Mouse (Mus musculus) kidney, adult 2 months (tissue): ENCODE measurements around the gene Olfr1042. TPM values are rescaled to one million over a fixed set of nuclear protein-coding genes. Genes with fewer than 3 reads are reported as not detected.
"Not testable (repeated sequence)": the region's sequence is repeated elsewhere in the genome, so short reads cannot be mapped to it uniquely, and the experiment has no call there.

Source experiments
- DNase-seq: peaks from one replicate; pipeline ENCODE4 v3.0.0; 2021
- H3K27ac ChIP-seq: fragments of 200-500 bp; 2 replicates; pipeline ENCODE4 v1.5.1; 2012; ENCODE audit warnings: low read depth, low read length, control low read depth, inconsistent platforms; ENCODE audit not compliant: insufficient read depth
- H3K27me3 ChIP-seq: fragments of 200-500 bp; replicated peaks from 2 replicates; pipeline ENCODE4 v1.6.1; 2012; ENCODE audit warnings: mild to moderate bottlenecking, moderate library complexity, low read length, inconsistent platforms; ENCODE audit not compliant: control insufficient read depth, insufficient read depth
- H3K36me3 ChIP-seq: fragments of 200-500 bp; 2 replicates; pipeline ENCODE4 v1.6.1; 2012; ENCODE audit warnings: mild to moderate bottlenecking, moderate library complexity, low read length, inconsistent platforms; ENCODE audit not compliant: control insufficient read depth, insufficient read depth
- H3K4me1 ChIP-seq: fragments of 200-500 bp; 2 replicates; pipeline ENCODE4 v1.6.1; 2011; ENCODE audit warnings: low read length; ENCODE audit not compliant: control insufficient read depth, insufficient read depth
- H3K4me3 ChIP-seq: fragments of 200-500 bp; 2 replicates; pipeline ENCODE4 v1.5.1; 2011; ENCODE audit warnings: mild to moderate bottlenecking, low read depth, low read length, control low read depth; ENCODE audit not compliant: insufficient read depth
- CTCF ChIP-seq: fragments of 200-500 bp; conservative IDR thresholded peaks from 2 replicates; pipeline ENCODE4 v1.5.1; 2011; ENCODE audit warnings: low read depth, mild to moderate bottlenecking, control low read depth, low read length, moderate library complexity, mixed read lengths; ENCODE audit not compliant: insufficient read depth, insufficient read length
- POLR2A ChIP-seq: fragments of 200-500 bp; IDR thresholded peaks from one replicate; pipeline ENCODE4 v1.6.1; 2011; ENCODE audit warnings: low read depth, low read length, control low read depth
- WGBS: fragments of 180-500 bp; shearing (Covaris S2); methylation state at CpG from one replicate; pipeline ENCODE4 v1.1.7; 2018; 5-methylcytosine and 5-hydroxymethylcytosine counted together
- polyA plus RNA-seq: library from polyadenylated mRNA; depleted of rRNA; stranded (reverse); fragments of >200 nt; gene quantifications from 2 replicates; pipeline ENCODE4 v1.2.3, GENCODE M21; 2012; rRNA removed

Olfr1042 gene
- not detected in 2 replicates for polyA plus RNA-seq

DNA sequence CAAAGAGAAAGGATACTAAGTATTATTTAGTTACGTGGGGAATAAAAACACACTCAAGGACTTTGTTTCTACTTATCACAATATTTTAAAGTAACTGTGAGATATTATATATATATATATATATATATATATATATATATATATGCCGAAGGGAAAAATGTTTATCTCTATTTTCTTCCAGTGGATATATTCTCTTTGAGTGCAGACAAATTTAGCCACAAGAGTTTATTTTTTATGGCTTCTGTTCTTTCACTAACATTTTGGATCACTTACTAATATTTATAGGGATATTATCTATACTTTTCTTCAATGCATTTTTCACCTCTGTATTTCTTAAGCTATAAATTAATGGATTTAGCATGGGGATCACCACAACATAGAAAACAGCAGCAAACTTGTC, at the start of gene Olfr1042:
TSS of gene Olfr1042 (minus strand) at position 101 of the 400 bp plus-strand sequence.
- Histone ChIP-seq H3K4me3 (no peak within 1 kb of the TSS), H3K27ac (no peak within 1 kb of the TSS), H3K36me3 (no peaks in the 10 kb centered on the region), H3K27me3 (no peaks in the 10 kb centered on the region), H3K4me1 (no peaks in the 10 kb centered on the region)
- 89% methylated on average over 2 of the region's 2 CpGs for WGBS
- no peak for DNase-seq
- TF ChIP-seq POLR2A = no peak
- TF ChIP-seq CTCF = no peak

DNA sequence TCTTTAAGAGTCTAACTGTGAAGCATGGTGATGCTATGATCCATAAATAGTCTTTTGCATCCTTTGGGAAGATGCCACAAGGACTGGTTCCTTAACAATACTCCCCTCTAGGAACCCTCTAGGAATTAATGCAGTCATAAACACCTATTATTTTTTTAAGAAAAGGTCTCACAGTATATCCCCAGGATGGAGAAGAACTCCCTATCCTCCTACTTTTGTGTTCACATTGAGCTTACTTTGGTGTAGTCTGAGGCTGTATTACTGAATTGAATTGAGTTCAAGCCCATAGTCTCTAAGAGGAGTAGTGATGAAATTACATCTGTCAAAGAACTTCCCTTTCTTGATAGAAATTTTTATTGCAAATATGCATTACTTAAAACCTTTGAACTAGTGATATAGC, 41.3 kb upstream of the Olfr1042 start, which contains the start of gene Olfr1045:
TSS of gene Olfr1045 (minus strand) at position 101 of the 400 bp plus-strand sequence.
- Histone ChIP-seq H3K36me3 (no peaks in the 10 kb centered on the region), H3K4me1 (no peaks in the 10 kb centered on the region), H3K4me3 (no peak within 1 kb of the TSS), H3K27me3 (no peaks in the 10 kb centered on the region), H3K27ac (no peak within 1 kb of the TSS)
- DNase-seq = no peak
- no peak for TF ChIP-seq CTCF
- no peak for TF ChIP-seq POLR2A

DNA sequence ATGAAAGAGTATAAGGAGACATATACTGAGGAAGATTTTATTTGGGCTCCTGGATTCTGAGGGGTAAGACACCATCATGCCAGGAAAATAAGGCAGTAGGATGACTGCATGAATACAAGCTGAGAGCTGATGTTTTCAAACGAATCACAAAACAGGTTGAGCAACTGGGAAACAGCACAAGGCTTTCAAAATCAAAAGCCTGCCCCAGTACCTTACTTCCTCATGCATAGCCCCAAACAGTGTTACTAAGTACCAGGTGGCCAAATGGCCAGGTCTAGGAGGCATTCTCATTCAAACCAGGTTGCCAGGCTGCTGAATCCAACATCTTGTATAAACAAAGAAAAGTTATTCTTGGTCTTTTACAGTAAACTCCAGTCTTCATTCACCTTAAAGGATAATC, 34.2 kb upstream of the Olfr1042 start:
- H3K27ac ChIP-seq = no peak overlapping the region
- DNase-seq = no peak
- H3K27me3 ChIP-seq = no peaks in the 10 kb centered on the region
- no peaks in the 10 kb centered on the region for H3K36me3 ChIP-seq
- H3K4me3 ChIP-seq = no peak overlapping the region
- TF ChIP-seq POLR2A (no peak), CTCF (no peak)
- H3K4me1 ChIP-seq = no peaks in the 10 kb centered on the region
- 47% methylated on average over 1 of the region's 1 CpGs for WGBS

DNA sequence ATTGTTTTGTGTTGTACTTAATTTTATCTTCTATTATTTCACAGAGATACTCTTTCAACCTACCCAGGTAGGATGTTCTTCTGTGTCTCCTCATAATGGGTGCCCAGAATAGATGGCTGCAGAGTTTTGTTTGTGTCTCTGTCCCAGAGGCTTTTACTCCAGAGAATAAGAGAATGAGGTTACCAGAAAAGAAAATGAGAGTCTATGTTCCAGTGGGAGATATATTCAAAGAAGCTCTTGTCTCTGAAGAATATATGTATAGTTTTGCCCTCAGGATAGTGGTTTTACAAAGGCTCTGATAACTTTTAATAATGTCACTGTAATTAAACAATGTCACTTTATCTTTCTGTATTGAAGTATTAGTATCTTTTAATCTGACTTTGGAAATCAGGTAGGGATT, 23.9 kb upstream of the Olfr1042 start, which contains the start of gene Olfr52:
TSS of gene Olfr52 (minus strand) at position 101 of the 400 bp plus-strand sequence.
- Histone ChIP-seq H3K4me1 (no peaks in the 10 kb centered on the region), H3K27ac (no peak within 1 kb of the TSS), H3K36me3 (no peaks in the 10 kb centered on the region), H3K4me3 (no peak within 1 kb of the TSS), H3K27me3 (no peaks in the 10 kb centered on the region)
- no peak for DNase-seq
- TF ChIP-seq POLR2A (no peak), CTCF (no peak)

DNA sequence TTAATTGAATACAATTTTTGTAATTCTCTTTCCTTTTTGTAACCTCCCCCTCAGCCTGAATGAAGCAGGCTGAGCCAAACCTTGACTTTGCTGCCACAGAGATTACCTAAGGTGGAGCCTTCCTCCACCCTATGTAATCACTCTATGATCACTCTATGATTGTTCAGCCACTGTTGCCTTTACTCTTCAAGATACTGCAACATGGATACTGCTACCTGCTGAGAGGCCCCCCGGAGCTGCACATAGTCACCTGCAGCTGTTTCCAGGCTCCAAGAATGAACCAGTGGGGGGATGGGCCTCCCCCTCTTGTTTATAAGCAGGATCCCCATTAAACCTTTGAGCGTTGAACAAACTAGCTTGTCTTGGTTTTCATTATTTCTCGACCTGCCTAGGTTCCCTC, 18.3 kb upstream of the Olfr1042 start:
- DNase-seq = no peak
- Histone ChIP-seq H3K27ac (no peak overlapping the region), H3K4me3 (no peak overlapping the region), H3K36me3 (no peaks in the 10 kb centered on the region), H3K27me3 (no peaks in the 10 kb centered on the region), H3K4me1 (no peaks in the 10 kb centered on the region)
- 85% methylated on average over 3 of the region's 3 CpGs for WGBS
- no peak for TF ChIP-seq CTCF
- TF ChIP-seq POLR2A = no peak

DNA sequence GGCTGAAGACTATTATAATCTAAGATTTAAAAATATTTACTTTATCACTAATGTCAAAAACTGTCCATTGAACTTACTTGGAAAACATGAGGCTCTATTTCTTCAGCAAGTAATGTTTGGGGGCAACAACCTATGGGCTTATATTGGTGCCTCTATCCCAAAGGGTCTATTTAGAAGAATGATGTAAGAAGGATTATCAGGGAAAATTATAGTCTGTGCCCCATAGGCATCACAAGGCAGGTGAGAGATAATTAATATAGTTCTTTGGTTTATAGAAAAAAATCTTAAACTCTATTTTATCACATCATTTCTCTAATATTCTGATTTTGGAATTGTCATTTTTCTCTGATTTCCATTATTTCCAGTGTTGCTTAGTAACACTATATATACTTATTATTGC, 16.1 kb upstream of the Olfr1042 start, which contains the start of gene Olfr1044:
TSS of gene Olfr1044 (minus strand) at position 101 of the 400 bp plus-strand sequence.
- Histone ChIP-seq H3K36me3 (no peaks in the 10 kb centered on the region), H3K27me3 (no peaks in the 10 kb centered on the region), H3K4me1 (no peaks in the 10 kb centered on the region), H3K27ac (no peak within 1 kb of the TSS), H3K4me3 (no peak within 1 kb of the TSS)
- no peak for DNase-seq
- no peak for TF ChIP-seq POLR2A
- TF ChIP-seq CTCF = no peak

DNA sequence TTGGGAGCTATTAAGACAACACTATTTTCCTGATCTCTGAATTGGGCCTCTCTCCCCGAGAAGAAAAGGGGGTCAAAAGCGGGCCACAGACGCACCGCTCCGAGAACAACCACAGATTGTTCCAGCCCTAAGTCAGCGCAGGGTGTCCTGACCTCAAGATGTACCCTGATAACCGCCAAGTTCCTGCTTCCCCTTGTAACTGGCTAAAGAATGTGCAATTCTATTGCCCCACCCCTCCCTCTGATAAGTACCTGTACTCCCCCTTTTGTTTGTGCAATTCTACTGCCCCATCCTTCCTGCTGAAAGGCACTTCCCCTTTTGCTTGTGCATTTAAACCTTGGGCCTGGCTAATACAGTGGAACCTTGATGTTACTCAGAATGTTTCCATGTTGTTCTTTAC, 13.8 kb upstream of the Olfr1042 start:
- 76% methylated on average over 7 of the region's 7 CpGs for WGBS
- H3K36me3 ChIP-seq, DNase-seq, H3K27me3 ChIP-seq, H3K4me1 ChIP-seq, H3K4me3 ChIP-seq, H3K27ac ChIP-seq: not testable (repeated sequence)

DNA sequence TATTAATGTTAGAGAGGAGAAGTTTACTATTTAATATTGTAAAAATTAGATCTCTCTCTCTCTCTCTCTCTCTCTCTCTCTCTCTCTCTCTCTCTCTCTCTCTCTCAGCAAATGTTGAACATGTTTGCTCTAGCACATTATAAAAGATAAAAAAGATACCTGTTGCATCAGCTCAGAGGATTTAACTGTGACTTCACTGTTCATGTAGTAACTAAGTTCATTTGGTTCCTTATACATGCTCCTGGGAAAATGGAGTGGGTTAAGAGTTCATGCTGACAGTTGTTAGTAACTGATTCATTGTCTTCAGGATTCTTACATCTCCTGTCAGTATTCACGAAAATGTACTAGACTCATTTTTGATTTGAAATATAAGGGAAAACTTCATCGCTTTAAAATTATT, 5.8 kb upstream of the Olfr1042 start, which contains the start of gene Olfr1043:
TSS of gene Olfr1043 (minus strand) at position 101 of the 400 bp plus-strand sequence.
- H3K4me3 ChIP-seq = no peak within 1 kb of the TSS
- WGBS = 79% methylated on average over 2 of the region's 2 CpGs
- no peaks in the 10 kb centered on the region for H3K36me3 ChIP-seq
- TF ChIP-seq CTCF = no peak
- no peak for TF ChIP-seq POLR2A
- H3K27me3 ChIP-seq = no peaks in the 10 kb centered on the region
- DNase-seq = no peak
- H3K4me1 ChIP-seq = no peaks in the 10 kb centered on the region
- H3K27ac ChIP-seq = no peak within 1 kb of the TSS
